Mouse (Mus musculus): Measurements from ENCODE around the gene Actl6b. TPM values are rescaled to one million over a fixed set of nuclear protein-coding genes. Genes with fewer than 3 reads are reported as not detected.

Actl6b gene
- polyA plus RNA-seq, 1 experiment from 2014 or later: 4.8 TPM

Small RNA genes within 50 kb of the gene (microRNA-seq; reads per million reads assigned to microRNA genes)
- not detected for gene Mir6418

Other genes with a start within 250 kb of the Actl6b start
- gene Srrt, start 245.8 kb upstream of the Actl6b start, polyA plus RNA-seq (2016; fragmentation: Nextera tagmentation; extraction: Ambion mirVana): 205 and 209 TPM in 2 replicates
- gene Trip6, start 239.1 kb upstream of the Actl6b start, polyA plus RNA-seq (2016; fragmentation: Nextera tagmentation; extraction: Ambion mirVana): 70.3 and 73.0 TPM in 2 replicates
- 10.6 and 11.8 TPM in 2 replicates for gene Slc12a9, start 219.9 kb upstream of the Actl6b start, polyA plus RNA-seq (2016; fragmentation: Nextera tagmentation; extraction: Ambion mirVana)
- gene Ephb4, start 203.4 kb upstream of the Actl6b start, polyA plus RNA-seq (2016; fragmentation: Nextera tagmentation; extraction: Ambion mirVana): 31.9 and 33.5 TPM in 2 replicates
- 0.10 and 0.12 TPM in 2 replicates for gene Zan, start 76.5 kb upstream of the Actl6b start, polyA plus RNA-seq (2016; fragmentation: Nextera tagmentation; extraction: Ambion mirVana)
- 56.1 and 59.4 TPM in 2 replicates for gene Pop7, start 51.0 kb upstream of the Actl6b start, polyA plus RNA-seq (2016; fragmentation: Nextera tagmentation; extraction: Ambion mirVana)
- 13.5 and 14.0 TPM in 2 replicates for gene Gigyf1, start 35.0 kb upstream of the Actl6b start, polyA plus RNA-seq (2016; fragmentation: Nextera tagmentation; extraction: Ambion mirVana)
- gene Epo, start 20.3 kb upstream of the Actl6b start, polyA plus RNA-seq (2016; fragmentation: Nextera tagmentation; extraction: Ambion mirVana): 2.9 and 4.8 TPM in 2 replicates
- 287 and 288 TPM in 2 replicates for gene Gnb2, start 20.0 kb upstream of the Actl6b start, polyA plus RNA-seq (2016; fragmentation: Nextera tagmentation; extraction: Ambion mirVana)
- gene Tfr2, start 16.3 kb downstream of the Actl6b start, polyA plus RNA-seq (2016; fragmentation: Nextera tagmentation; extraction: Ambion mirVana): 1.3 and 2.5 TPM in 2 replicates
- 14.2 and 15.1 TPM in 2 replicates for gene Mospd3, start 47.5 kb downstream of the Actl6b start, polyA plus RNA-seq (2016; fragmentation: Nextera tagmentation; extraction: Ambion mirVana)
- 61.7 and 62.5 TPM in 2 replicates for gene Pcolce, start 60.3 kb downstream of the Actl6b start, polyA plus RNA-seq (2016; fragmentation: Nextera tagmentation; extraction: Ambion mirVana)
- gene Fbxo24, start 75.5 kb downstream of the Actl6b start, polyA plus RNA-seq (2016; fragmentation: Nextera tagmentation; extraction: Ambion mirVana): 0.09 and 0.26 TPM in 2 replicates
- 29.0 and 33.4 TPM in 2 replicates for gene Lrch4, start 75.6 kb downstream of the Actl6b start, polyA plus RNA-seq (2016; fragmentation: Nextera tagmentation; extraction: Ambion mirVana)
- 11.7 and 14.0 TPM in 2 replicates for gene Gm20605, start 75.7 kb downstream of the Actl6b start, polyA plus RNA-seq (2016; fragmentation: Nextera tagmentation; extraction: Ambion mirVana)
- 7.3 and 9.8 TPM in 2 replicates for gene Sap25, start 87.8 kb downstream of the Actl6b start, polyA plus RNA-seq (2016; fragmentation: Nextera tagmentation; extraction: Ambion mirVana)
- gene Irs3, start 92.2 kb downstream of the Actl6b start, polyA plus RNA-seq (2016; fragmentation: Nextera tagmentation; extraction: Ambion mirVana): 0.31 and 0.42 TPM in 2 replicates
- gene Agfg2, start 131.2 kb downstream of the Actl6b start, polyA plus RNA-seq (2016; fragmentation: Nextera tagmentation; extraction: Ambion mirVana): 27.2 and 28.0 TPM in 2 replicates
- 2.9 and 5.1 TPM in 2 replicates for gene Nyap1, start 188.1 kb downstream of the Actl6b start, polyA plus RNA-seq (2016; fragmentation: Nextera tagmentation; extraction: Ambion mirVana)
- gene Tsc22d4, start 192.2 kb downstream of the Actl6b start, polyA plus RNA-seq (2016; fragmentation: Nextera tagmentation; extraction: Ambion mirVana): 71.0 and 72.0 TPM in 2 replicates
- 47.5 and 49.2 TPM in 2 replicates for gene Ppp1r35, start 225.3 kb downstream of the Actl6b start, polyA plus RNA-seq (2016; fragmentation: Nextera tagmentation; extraction: Ambion mirVana)
- gene Mepce, start 234.1 kb downstream of the Actl6b start, polyA plus RNA-seq (2016; fragmentation: Nextera tagmentation; extraction: Ambion mirVana): 10.0 and 11.5 TPM in 2 replicates
- 12.9 and 14.8 TPM in 2 replicates for gene Zcwpw1, start 234.3 kb downstream of the Actl6b start, polyA plus RNA-seq (2016; fragmentation: Nextera tagmentation; extraction: Ambion mirVana)